Mouse (Mus musculus) kidney, embryonic 15.5 days (tissue): ENCODE data around the gene Iqcc. TPM values are rescaled to one million over a fixed set of nuclear protein-coding genes. Genes with fewer than 3 reads are reported as not detected.
A peak's percentile ranks its signal among the peaks of the same experiment; 100 is the strongest.

Source experiments
- ATAC-seq: fragments of 200-750 bp; cut with Nextera tagmentation; replicated peaks from 2 replicates; pipeline ENCODE4 v1.8.0; 2017; ENCODE audit warnings: moderate TSS enrichment; ENCODE audit not compliant: low FRiP score
- H3K27ac ChIP-seq: fragments of 300-500 bp; sonication (generic); 2 replicates; pipeline ENCODE4 v1.5.1; 2015; ENCODE audit warnings: mild to moderate bottlenecking, inconsistent platforms
- H3K27me3 ChIP-seq: fragments of 300-500 bp; sonication (generic); 2 replicates; pipeline ENCODE4 v1.6.1; 2015; ENCODE audit warnings: inconsistent platforms
- H3K36me3 ChIP-seq: fragments of 300-500 bp; sonication (generic); 2 replicates; pipeline ENCODE4 v1.6.1; 2015; ENCODE audit warnings: inconsistent platforms
- H3K4me1 ChIP-seq: fragments of 300-500 bp; sonication (generic); 2 replicates; pipeline ENCODE4 v1.6.1; 2015; ENCODE audit warnings: inconsistent platforms
- H3K4me2 ChIP-seq: fragments of 300-500 bp; sonication (generic); 2 replicates; pipeline ENCODE4 v1.6.1; 2015; ENCODE audit warnings: moderate library complexity, mild to moderate bottlenecking, inconsistent platforms
- H3K4me3 ChIP-seq: fragments of 300-500 bp; sonication (generic); replicated peaks from 2 replicates; pipeline ENCODE4 v1.5.1; 2015; ENCODE audit warnings: mild to moderate bottlenecking, inconsistent platforms
- H3K9ac ChIP-seq: fragments of 300-500 bp; sonication (generic); 2 replicates; pipeline ENCODE4 v1.6.1; 2015; ENCODE audit warnings: mild to moderate bottlenecking, inconsistent platforms
- H3K9me3 ChIP-seq: fragments of 300-500 bp; sonication (generic); replicated peaks from 2 replicates; pipeline ENCODE4 v1.6.1; 2016; ENCODE audit warnings: inconsistent platforms
- WGBS: fragments of 180-500 bp; shearing (Covaris S2); methylation state at CpG from one replicate; pipeline ENCODE4 v1.1.7; 2015; ENCODE audit warnings: mixed read lengths; 5-methylcytosine and 5-hydroxymethylcytosine counted together
- polyA plus RNA-seq: library from polyadenylated mRNA; unstranded; fragments of >200 nt; fragmentation: Nextera tagmentation; extraction: Ambion mirVana; gene quantifications from 2 replicates; pipeline ENCODE4 v1.2.1, GENCODE M21; 2015

Iqcc gene
- polyA plus RNA-seq, 1 experiment from 2014 or later = 29.4 TPM

GRCm38 (mm10) chr4:129588865-129589264 is 30.0 kb downstream of the Iqcc start:
- Histone ChIP-seq H3K36me3 (peaks cover 40% of the 10 kb centered on the region), H3K4me2 (no peak overlapping the region), H3K27ac (no peak overlapping the region), H3K27me3 (no peaks in the 10 kb centered on the region), H3K4me3 (no peak overlapping the region), H3K4me1 (peaks cover 19% of the 10 kb centered on the region), H3K9me3 (no peaks in the 10 kb centered on the region), H3K9ac (no peak overlapping the region)
- WGBS = 81% methylated on average over 4 of the region's 4 CpGs
- no peak for ATAC-seq

GRCm38 (mm10) chr4:129586943-129587342 is 32.0 kb downstream of the Iqcc start:
- Histone ChIP-seq H3K4me2 (no peak overlapping the region), H3K9me3 (no peaks in the 10 kb centered on the region), H3K27me3 (no peaks in the 10 kb centered on the region), H3K4me1 (peaks cover 19% of the 10 kb centered on the region), H3K36me3 (peaks cover 22% of the 10 kb centered on the region), H3K4me3 (no peak overlapping the region), H3K27ac (peak overlapping the region; percentile 75), H3K9ac (no peak overlapping the region)
- 39% methylated on average over 1 of the region's 1 CpGs for WGBS
- ATAC-seq = no peak

- H3K4me2 ChIP-seq = peak overlapping the region; percentile 72
- H3K9ac ChIP-seq = no peak overlapping the region
- peaks cover 10% of the 10 kb centered on the region for H3K36me3 ChIP-seq
- ATAC-seq = no peak
- H3K4me3 ChIP-seq = peak overlapping the region; percentile 49; the same call in 1 of the 2 replicates
- no peaks in the 10 kb centered on the region for H3K27me3 ChIP-seq
- H3K27ac ChIP-seq = no peak overlapping the region; the same call in 1 of the 2 replicates
- H3K4me1 ChIP-seq = peaks cover 19% of the 10 kb centered on the region
- WGBS = 72% methylated on average over 9 of the region's 9 CpGs
- H3K9me3 ChIP-seq = no peaks in the 10 kb centered on the region
These were observed 33.1 kb downstream of the Iqcc start for GRCm38 (mm10) chr4:129585773-129586172.

GRCm38 (mm10) chr4:129584884-129585608 is 33.9 kb downstream of the Iqcc start:
- WGBS = 1% methylated on average over 36 of the region's 36 CpGs
- ATAC-seq = peak; percentile 73
- Histone ChIP-seq H3K9me3 (no peaks in the 10 kb centered on the region), H3K9ac (peak overlapping the region; percentile 50), H3K36me3 (peaks cover 3% of the 10 kb centered on the region), H3K4me2 (peak overlapping the region; percentile 72), H3K27ac (peak overlapping the region; percentile 79), H3K4me1 (peaks cover 24% of the 10 kb centered on the region), H3K4me3 (peak overlapping the region; percentile 49), H3K27me3 (no peaks in the 10 kb centered on the region)

- ATAC-seq = no peak; the same call in 1 of the 2 replicates
- Histone ChIP-seq H3K9ac (peak overlapping the region; percentile 50; the same call in 1 of the 2 replicates), H3K36me3 (no peaks in the 10 kb centered on the region), H3K4me3 (peak overlapping the region; percentile 49), H3K9me3 (no peaks in the 10 kb centered on the region), H3K4me2 (peak overlapping the region; percentile 72), H3K27ac (peak overlapping the region; percentile 79), H3K27me3 (no peaks in the 10 kb centered on the region), H3K4me1 (peaks cover 28% of the 10 kb centered on the region)
- WGBS = 67% methylated on average over 1 of the region's 1 CpGs
These were observed 34.5 kb downstream of the Iqcc start for GRCm38 (mm10) chr4:129584370-129584769.

GRCm38 (mm10) chr4:129582251-129582650 is 36.6 kb downstream of the Iqcc start:
- Histone ChIP-seq H3K27me3 (no peaks in the 10 kb centered on the region), H3K27ac (no peak overlapping the region), H3K9me3 (no peaks in the 10 kb centered on the region), H3K36me3 (no peaks in the 10 kb centered on the region), H3K9ac (no peak overlapping the region), H3K4me1 (peaks cover 30% of the 10 kb centered on the region), H3K4me2 (no peak overlapping the region), H3K4me3 (no peak overlapping the region)
- no peak for ATAC-seq
- WGBS = 89% methylated on average over 1 of the region's 1 CpGs

- no peaks in the 10 kb centered on the region for H3K9me3 ChIP-seq
- peak overlapping the region; percentile 65 for H3K27ac ChIP-seq
- no peaks in the 10 kb centered on the region for H3K36me3 ChIP-seq
- no peaks in the 10 kb centered on the region for H3K27me3 ChIP-seq
- no peak for ATAC-seq
- H3K4me2 ChIP-seq = no peak overlapping the region
- H3K4me3 ChIP-seq = no peak overlapping the region
- H3K4me1 ChIP-seq = peaks cover 33% of the 10 kb centered on the region
- 62% methylated on average over 7 of the region's 7 CpGs for WGBS
- H3K9ac ChIP-seq = no peak overlapping the region
These were observed 38.6 kb downstream of the Iqcc start for GRCm38 (mm10) chr4:129580347-129580746.

GRCm38 (mm10) chr4:129578466-129578865 is 40.4 kb downstream of the Iqcc start, which contains the start of gene Fam167b:
Gene Fam167b (minus strand): TSS chr4:129578549.
- 79% methylated on average over 5 of the region's 5 CpGs for WGBS
- peak within 1 kb of the TSS; percentile 26 for H3K4me3 ChIP-seq
- peak within 1 kb of the TSS; percentile 74 for H3K27ac ChIP-seq
- no peaks in the 10 kb centered on the region for H3K36me3 ChIP-seq
- H3K4me1 ChIP-seq = peaks cover 24% of the 10 kb centered on the region
- H3K9ac ChIP-seq = 0 out of 2 replicates have a peak within 1 kb of the TSS, but pooled peaks have one; percentile 2
- no peaks in the 10 kb centered on the region for H3K27me3 ChIP-seq
- no peaks in the 10 kb centered on the region for H3K9me3 ChIP-seq
- peak within 1 kb of the TSS; percentile 47 for H3K4me2 ChIP-seq
- ATAC-seq = no peak

GRCm38 (mm10) chr4:129577688-129578087 is 41.2 kb downstream of the Iqcc start:
- peak overlapping the region; percentile 26 for H3K4me3 ChIP-seq
- peak overlapping the region; percentile 74 for H3K27ac ChIP-seq
- peaks cover 24% of the 10 kb centered on the region for H3K4me1 ChIP-seq
- no peaks in the 10 kb centered on the region for H3K9me3 ChIP-seq
- no peaks in the 10 kb centered on the region for H3K27me3 ChIP-seq
- no peak overlapping the region for H3K9ac ChIP-seq
- no peaks in the 10 kb centered on the region for H3K36me3 ChIP-seq
- WGBS = 84% methylated on average over 7 of the region's 7 CpGs
- no peak for ATAC-seq
- peak overlapping the region; percentile 47 for H3K4me2 ChIP-seq

- H3K27ac ChIP-seq = no peak overlapping the region
- no peaks in the 10 kb centered on the region for H3K36me3 ChIP-seq
- WGBS = 31% methylated on average over 21 of the region's 21 CpGs
- peak overlapping the region; percentile 47 for H3K4me2 ChIP-seq
- no peaks in the 10 kb centered on the region for H3K27me3 ChIP-seq
- H3K9me3 ChIP-seq = no peaks in the 10 kb centered on the region
- peak overlapping the region; percentile 26 for H3K4me3 ChIP-seq
- ATAC-seq = no peak
- H3K4me1 ChIP-seq = peaks cover 24% of the 10 kb centered on the region
- H3K9ac ChIP-seq = peak overlapping the region; percentile 2; the same call in 1 of the 2 replicates
These were observed 41.9 kb downstream of the Iqcc start for GRCm38 (mm10) chr4:129576863-129577491.

- Histone ChIP-seq H3K4me3 (no peak overlapping the region), H3K4me2 (peak overlapping the region; percentile 44; the same call in 1 of the 2 replicates), H3K9me3 (no peaks in the 10 kb centered on the region), H3K27ac (peak overlapping the region; percentile 74), H3K27me3 (no peaks in the 10 kb centered on the region), H3K9ac (no peak overlapping the region), H3K36me3 (no peaks in the 10 kb centered on the region), H3K4me1 (peaks cover 21% of the 10 kb centered on the region)
- 21% methylated on average over 7 of the region's 8 CpGs for WGBS
- 0 out of 2 replicates have a peak, but pooled peaks have one; percentile 27 for ATAC-seq
These were observed 43.6 kb downstream of the Iqcc start for GRCm38 (mm10) chr4:129575171-129575844.

GRCm38 (mm10) chr4:129573430-129573829 is 45.5 kb downstream of the Iqcc start, which contains the start of gene Lck:
Gene Lck (minus strand): TSS chr4:129573641.
- no peaks in the 10 kb centered on the region for H3K9me3 ChIP-seq
- H3K4me2 ChIP-seq = no peak within 1 kb of the TSS
- peak within 1 kb of the TSS; percentile 73 for H3K27ac ChIP-seq
- ATAC-seq = no peak
- no peak within 1 kb of the TSS for H3K4me3 ChIP-seq
- H3K4me1 ChIP-seq = peaks cover 15% of the 10 kb centered on the region
- H3K36me3 ChIP-seq = no peaks in the 10 kb centered on the region
- 89% methylated on average over 8 of the region's 8 CpGs for WGBS
- no peak within 1 kb of the TSS for H3K9ac ChIP-seq
- H3K27me3 ChIP-seq = no peaks in the 10 kb centered on the region
